In genomic region chr2:17669953-17670352, GRCm38 (mm10) we compare ENCODE assay signal across 9 mouse cellular contexts.
DNase-seq lines count a peak whose midpoint lies in the region; ATAC-seq and TF ChIP-seq lines count a peak whose summit lies in the region.
"Had no signal": no experiment of that assay in that cellular context is flagged by ENCODE, and none has a peak within 500 bp of the region (broad histone marks: within the 10 kb centered on the region; RNA-seq: fewer than 3 reads in every experiment).

No protein-coding gene starts in this region.

- H3K9me3 ChIP-seq in forebrain, embryonic 10.5 days, result no peaks in the 10 kb centered on the region
- H3K9me3 ChIP-seq in neural tube, embryonic 15.5 days (replicated peaks), result no peaks in the 10 kb centered on the region
- H3K9me3 ChIP-seq in limb, embryonic 10.5 days (replicated peaks), result no peaks in the 10 kb centered on the region
- H3K9me3 ChIP-seq: lung, embryonic 15.5 days had no signal

- peaks cover 2% of the 10 kb centered on the region; the same call in 1 of the 2 replicates for H3K4me1 ChIP-seq in cortical plate, adult 2 months (ENCODE audit: control insufficient read depth, insufficient read depth, low read length)
- peaks cover 34% of the 10 kb centered on the region for H3K4me1 ChIP-seq in forebrain, embryonic 10.5 days
- peaks cover 20% of the 10 kb centered on the region for H3K4me1 ChIP-seq in neural tube, embryonic 15.5 days
- H3K4me1 ChIP-seq in limb, embryonic 10.5 days, result peaks cover 12% of the 10 kb centered on the region
- H3K4me1 ChIP-seq: lung, embryonic 15.5 days had no signal

- H3K4me2 ChIP-seq in neural tube, embryonic 15.5 days, result peak overlapping the region; percentile 53
- H3K4me2 ChIP-seq: lung, embryonic 15.5 days had no signal

- TF ChIP-seq CTCF in cortical plate, adult 2 months (IDR thresholded peaks at IDR 0.05; ENCODE audit: extremely low read depth, insufficient read depth, low read length), result no peak

- H3K4me3 ChIP-seq in cortical plate, adult 2 months (ENCODE audit: insufficient read depth, low read length), result peak overlapping the region; percentile 4; the same call in 1 of the 2 replicates
- H3K4me3 ChIP-seq in forebrain, embryonic 10.5 days, result peak overlapping the region; percentile 20; the same call in 1 of the 2 replicates
- H3K4me3 ChIP-seq in neural tube, embryonic 15.5 days (replicated peaks), result peak overlapping the region; percentile 21
- H3K4me3 ChIP-seq in limb, embryonic 10.5 days, result no peak overlapping the region
- H3K4me3 ChIP-seq: lung, embryonic 15.5 days had no signal

- peak overlapping the region; percentile 36; the same call in 1 of the 2 replicates for H3K9ac ChIP-seq in neural tube, embryonic 15.5 days (replicated peaks)
- H3K9ac ChIP-seq: lung, embryonic 15.5 days had no signal

- 12% methylated on average over 10 of the region's 10 CpGs for WGBS in forebrain, embryonic 10.5 days
- WGBS in neural tube, embryonic 15.5 days, result 10% methylated on average over 10 of the region's 10 CpGs
- WGBS in limb, embryonic 10.5 days, result 57% methylated on average over 10 of the region's 10 CpGs

- TF ChIP-seq POLR2A in cortical plate, adult 2 months (IDR thresholded peaks at IDR 0.05; ENCODE audit: extremely low read depth, insufficient read depth, low read length), result no peak

- peak; percentile 93 for ATAC-seq in neural tube, embryonic 15.5 days (ENCODE audit: low FRiP score)

- peaks cover 8% of the 10 kb centered on the region; the same call in 1 of the 2 replicates for H3K27me3 ChIP-seq in forebrain, embryonic 10.5 days (ENCODE audit: poor library complexity, severe bottlenecking)
- H3K27me3 ChIP-seq in neural tube, embryonic 15.5 days (replicated peaks), result no peaks in the 10 kb centered on the region
- no peaks in the 10 kb centered on the region for H3K27me3 ChIP-seq in limb, embryonic 10.5 days (ENCODE audit: low read depth, poor library complexity, severe bottlenecking)
- H3K27me3 ChIP-seq: lung, embryonic 15.5 days had no signal

- H3K27ac ChIP-seq in cortical plate, adult 2 months (ENCODE audit: insufficient read depth, low read length), result peak overlapping the region; percentile 32; the same call in 1 of the 2 replicates
- H3K27ac ChIP-seq in forebrain, embryonic 10.5 days, result peak overlapping the region; percentile 71
- peak overlapping the region; percentile 85 for H3K27ac ChIP-seq in neural tube, embryonic 15.5 days (replicated peaks)
- no peak overlapping the region for H3K27ac ChIP-seq in limb, embryonic 10.5 days
- H3K27ac ChIP-seq: lung, embryonic 15.5 days had no signal

- H3K36me3 ChIP-seq in forebrain, embryonic 10.5 days (replicated peaks), result no peaks in the 10 kb centered on the region
- H3K36me3 ChIP-seq in neural tube, embryonic 15.5 days, result no peaks in the 10 kb centered on the region
- H3K36me3 ChIP-seq in limb, embryonic 10.5 days, result no peaks in the 10 kb centered on the region
- H3K36me3 ChIP-seq: lung, embryonic 15.5 days had no signal

- peak; percentile 44 for DNase-seq in forebrain, embryonic 10.5 days (ENCODE audit: extremely low spot score, low spot score)
- peak; percentile 18 to 22 for DNase-seq in left cerebral cortex, adult 8-10 months (ENCODE audit: low spot score in 2 of 2)
- DNase-seq in heart, adult 18-20 months, result no peak
- DNase-seq in spleen, adult 12 weeks (ENCODE audit: low spot score), result no peak
- DNase-seq in limb, embryonic 10.5 days (ENCODE audit: low spot score), result no peak
- DNase-seq in heart, postnatal 4 days, result no peak

Comparison
In these comparisons a context has a peak if more than half of its experiments do, and no peak if none do; other contexts are left out.
1. DNase-seq: peak in forebrain, embryonic 10.5 days (single experiment) and left cerebral cortex, adult 8-10 months (2 of 2); none in heart, adult 18-20 months (0 of 2), spleen, adult 12 weeks (single experiment), limb, embryonic 10.5 days (single experiment) and heart, postnatal 4 days (single experiment).